Mouse (Mus musculus): ENCODE measurements around the gene Wdr74. TPM values are rescaled to one million over a fixed set of nuclear protein-coding genes. Genes with fewer than 3 reads are reported as not detected.
A peak's percentile ranks its signal among the peaks of the same experiment; 100 is the strongest.

Gene Wdr74
- total and polyA plus RNA-seq, 3 experiments = 208 to 803 (median 208) TPM

DNA sequence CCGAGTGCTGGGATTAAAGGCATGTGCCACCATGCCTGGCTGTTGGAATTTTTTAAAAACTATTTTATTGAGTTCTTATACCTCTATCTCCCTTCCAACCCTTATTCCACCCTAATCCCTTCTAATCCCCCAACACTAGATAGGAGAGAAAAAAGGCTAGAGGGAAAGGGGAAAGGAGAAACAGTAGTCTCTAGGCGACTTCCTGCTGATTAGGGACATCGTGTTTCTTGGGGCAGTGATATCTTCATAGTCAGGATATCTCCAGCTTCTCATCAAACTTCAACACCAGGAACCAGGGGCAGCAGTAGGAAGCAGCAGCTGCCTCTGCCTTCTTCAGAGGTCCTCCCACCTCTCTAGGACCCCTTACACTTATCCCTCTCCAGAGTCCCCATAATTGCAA is 1.3 kb upstream of the Wdr74 start:
- Histone ChIP-seq H3K27ac (ENCODE audit: control insufficient read depth, low read depth, low read length) (no peak overlapping the region), H3K4me3 (ENCODE audit: control insufficient read depth in 1 of 2, insufficient read depth in 1 of 2, low read depth in 2 of 2, low read length in 2 of 2) (no peak overlapping the region), H3K9me3 (replicated peaks; ENCODE audit: insufficient read depth, low read length) (no peaks in the 10 kb centered on the region), H3K9ac (ENCODE audit: control insufficient read depth, low read depth, low read length, poor library complexity, severe bottlenecking) (no peak overlapping the region), H3K4me1 (ENCODE audit: control insufficient read depth in 1 of 2, insufficient read depth in 2 of 2, low read length in 2 of 2) (peaks cover 7 to 12% of the 10 kb centered on the region in 2 experiments), H3K27me3 (ENCODE audit: control insufficient read depth in 1 of 2, insufficient read depth in 2 of 2, low read length in 2 of 2) (no peaks in the 10 kb centered on the region), H3K79me2 (ENCODE audit: control insufficient read depth, insufficient read depth, low read length, poor library complexity) (peaks cover 19% of the 10 kb centered on the region), H3K36me3 (ENCODE audit: control insufficient read depth in 1 of 2, insufficient read depth in 2 of 2, low read length in 2 of 2) (peaks cover 5 to 16% of the 10 kb centered on the region in 2 experiments)
- peak; percentile 50 for DNase-seq (ENCODE audit: low read depth, low spot score)
- TF ChIP-seq SMC3 (IDR thresholded peaks at IDR 0.05; ENCODE audit: low read depth, low read length) = no peak
- no peak for TF ChIP-seq NELFE (IDR thresholded peaks at IDR 0.05; ENCODE audit: low read depth, low read length)
- TF ChIP-seq ZKSCAN1 (IDR thresholded peaks at IDR 0.05; ENCODE audit: low read depth, low read length) = no peak
- no peak for TF ChIP-seq BHLHE40 (IDR thresholded peaks at IDR 0.05; ENCODE audit: borderline replicate concordance, low read depth, low read length)
- TF ChIP-seq MXI1 (IDR thresholded peaks at IDR 0.05; ENCODE audit: low read depth, low read length) = peak; percentile 33; the same call in 1 of the 2 replicates
- no peak for TF ChIP-seq ZNF384 (IDR thresholded peaks at IDR 0.05; ENCODE audit: low read depth, low read length)
- TF ChIP-seq EP300 (IDR thresholded peaks at IDR 0.05; ENCODE audit: low read depth in 1 of 2, low read length in 2 of 2) = peak; percentile 59 to 60; a peak in 3 of 4 replicates
- no peak for TF ChIP-seq ZC3H11A (IDR thresholded peaks at IDR 0.05; ENCODE audit: low read depth, low read length)
- TF ChIP-seq ZMIZ1 (IDR thresholded peaks at IDR 0.05; ENCODE audit: low read depth, low read length) = no peak
- no peak for TF ChIP-seq MYB (IDR thresholded peaks at IDR 0.05; ENCODE audit: low read depth, low read length)
- no peak for TF ChIP-seq KAT2A (conservative IDR thresholded peaks at IDR 0.05; ENCODE audit: low read depth, low read length)
- TF ChIP-seq GABPA (IDR thresholded peaks at IDR 0.05; ENCODE audit: low read depth, low read length) = no peak
- peak; percentile 70 for TF ChIP-seq GATA1 (IDR thresholded peaks at IDR 0.05; ENCODE audit: low read depth, low read length)
- no peak for TF ChIP-seq RAD21 (IDR thresholded peaks at IDR 0.05; ENCODE audit: low read depth, low read length)
- TF ChIP-seq POLR2AphosphoS2 (IDR thresholded peaks at IDR 0.05; ENCODE audit: low read length) = no peak
- TF ChIP-seq CTCF (IDR thresholded peaks at IDR 0.05 in 2 of 3, conservative IDR thresholded peaks at IDR 0.05 in 1 of 3; ENCODE audit: control insufficient read depth in 1 of 3, insufficient read depth in 1 of 3, low read depth in 2 of 3, low read length in 3 of 3, poor library complexity in 1 of 3, severe bottlenecking in 1 of 3) = no peak
- no peak for TF ChIP-seq MEF2A (IDR thresholded peaks at IDR 0.05; ENCODE audit: extremely low read depth, insufficient replicate concordance, low read depth, low read length, poor library complexity, severe bottlenecking)
- no peak for TF ChIP-seq ETS1 (IDR thresholded peaks at IDR 0.05; ENCODE audit: low read depth, low read length)
- TF ChIP-seq POLR2AphosphoS5 (IDR thresholded peaks at IDR 0.05; ENCODE audit: borderline replicate concordance, low read depth, low read length) = no peak
- no peak for TF ChIP-seq USF1 (IDR thresholded peaks at IDR 0.05; ENCODE audit: low read depth, low read length)
- TF ChIP-seq MAX (IDR thresholded peaks at IDR 0.05; ENCODE audit: low read length) = peak; percentile 23; the same call in 1 of the 2 replicates
- TF ChIP-seq HCFC1 (IDR thresholded peaks at IDR 0.05; ENCODE audit: low read depth, low read length) = no peak
- no peak for TF ChIP-seq TBP (IDR thresholded peaks at IDR 0.05; ENCODE audit: low read depth, low read length)
- TF ChIP-seq MAZ (IDR thresholded peaks at IDR 0.05; ENCODE audit: low read depth, low read length) = no peak
- no peak for TF ChIP-seq RCOR1 (IDR thresholded peaks at IDR 0.05; ENCODE audit: low read depth, low read length)
- TF ChIP-seq E2F4 (IDR thresholded peaks at IDR 0.05; ENCODE audit: borderline replicate concordance, low read depth, low read length) = no peak
- no peak for TF ChIP-seq CHD1 (IDR thresholded peaks at IDR 0.05; ENCODE audit: low read depth, low read length)
- TF ChIP-seq MAFK (IDR thresholded peaks at IDR 0.05; ENCODE audit: borderline replicate concordance, low read depth, low read length) = no peak
- TF ChIP-seq ELF1 (IDR thresholded peaks at IDR 0.05; ENCODE audit: low read depth, low read length) = 0 out of 2 replicates have a peak, but pooled peaks have one; percentile 44
- no peak for TF ChIP-seq POLR2A (IDR thresholded peaks at IDR 0.05; ENCODE audit: control insufficient read depth in 1 of 2, insufficient read depth in 1 of 2, low read depth in 1 of 2, low read length in 2 of 2, poor library complexity in 1 of 2)
- TF ChIP-seq UBTF (IDR thresholded peaks at IDR 0.05; ENCODE audit: borderline replicate concordance, insufficient read depth, low read depth, low read length) = no peak
- no peak for TF ChIP-seq NRF1 (IDR thresholded peaks at IDR 0.05; ENCODE audit: insufficient read depth, low read depth, low read length, poor library complexity, severe bottlenecking)
- peak; percentile 48 for TF ChIP-seq TAL1 (IDR thresholded peaks at IDR 0.05; ENCODE audit: low read length)
- TF ChIP-seq SIN3A (IDR thresholded peaks at IDR 0.05; ENCODE audit: low read length) = 0 out of 2 replicates have a peak, but pooled peaks have one; percentile 42
- no peak for TF ChIP-seq JUND (IDR thresholded peaks at IDR 0.05; ENCODE audit: low read depth, low read length)
- no peak for TF ChIP-seq CHD2 (IDR thresholded peaks at IDR 0.05; ENCODE audit: low read length)
- peak; percentile 36; the same call in 1 of the 2 replicates for TF ChIP-seq TCF12 (IDR thresholded peaks at IDR 0.05; ENCODE audit: low read depth, low read length)
- TF ChIP-seq USF2 (IDR thresholded peaks at IDR 0.05; ENCODE audit: borderline replicate concordance in 1 of 2, insufficient read depth in 1 of 2, low read depth in 1 of 2, low read length in 2 of 2) = no peak
